Mouse (Mus musculus): Measurements from ENCODE around the gene Gabbr1. TPM values are rescaled to one million over a fixed set of nuclear protein-coding genes. Genes with fewer than 3 reads are reported as not detected.

The Gabbr1 gene
- polyA plus RNA-seq, 1 experiment from 2014 or later, result 7.0 TPM

- DNase-seq (no peak), ATAC-seq (ENCODE audit: insufficient read depth) (no peak)
- H3K27ac ChIP-seq (ENCODE audit: low read depth), result no peak within 1 kb of the TSS
- no peak within 1 kb of the TSS for H3K9ac ChIP-seq
- no peak within 1 kb of the TSS for H3K4me3 ChIP-seq (ENCODE audit: low read depth, low read length)
- TF ChIP-seq CTCF (IDR thresholded peaks at IDR 0.05; ENCODE audit: low read depth), result no peak
- no peaks in the 10 kb centered on the region for H3K4me1 ChIP-seq (ENCODE audit: insufficient read depth)
- H3K9me3 ChIP-seq (ENCODE audit: low read depth, low read length), result no peaks in the 10 kb centered on the region
- H3K4me2 ChIP-seq, result no peak within 1 kb of the TSS
- no peaks in the 10 kb centered on the region for H3K27me3 ChIP-seq (ENCODE audit: insufficient read depth, low read length)
- no peaks in the 10 kb centered on the region for H3K36me3 ChIP-seq (ENCODE audit: insufficient read depth)
Measured at GRCm38 (mm10) chr17:37088399-37088798, 42.6 kb downstream of the Gabbr1 start, which contains the start of gene Olfr90. Gene Olfr90, minus strand, starts transcription at chr17:37088499.

- H3K27ac ChIP-seq (ENCODE audit: low read depth), result no peak overlapping the region
- no peaks in the 10 kb centered on the region for H3K9me3 ChIP-seq (ENCODE audit: low read depth, low read length)
- TF ChIP-seq CTCF (IDR thresholded peaks at IDR 0.05; ENCODE audit: low read depth), result no peak
- no peaks in the 10 kb centered on the region for H3K36me3 ChIP-seq (ENCODE audit: insufficient read depth)
- no peak overlapping the region for H3K9ac ChIP-seq
- DNase-seq (no peak), ATAC-seq (ENCODE audit: insufficient read depth) (no peak)
- H3K4me3 ChIP-seq (ENCODE audit: low read depth, low read length), result no peak overlapping the region
- H3K4me2 ChIP-seq, result no peak overlapping the region
- WGBS, result 58% methylated on average over 1 of the region's 1 CpGs
- H3K4me1 ChIP-seq (ENCODE audit: insufficient read depth), result no peaks in the 10 kb centered on the region
- H3K27me3 ChIP-seq (ENCODE audit: insufficient read depth, low read length), result no peaks in the 10 kb centered on the region
Measured at GRCm38 (mm10) chr17:37092198-37092597, 46.4 kb downstream of the Gabbr1 start.

DNA sequence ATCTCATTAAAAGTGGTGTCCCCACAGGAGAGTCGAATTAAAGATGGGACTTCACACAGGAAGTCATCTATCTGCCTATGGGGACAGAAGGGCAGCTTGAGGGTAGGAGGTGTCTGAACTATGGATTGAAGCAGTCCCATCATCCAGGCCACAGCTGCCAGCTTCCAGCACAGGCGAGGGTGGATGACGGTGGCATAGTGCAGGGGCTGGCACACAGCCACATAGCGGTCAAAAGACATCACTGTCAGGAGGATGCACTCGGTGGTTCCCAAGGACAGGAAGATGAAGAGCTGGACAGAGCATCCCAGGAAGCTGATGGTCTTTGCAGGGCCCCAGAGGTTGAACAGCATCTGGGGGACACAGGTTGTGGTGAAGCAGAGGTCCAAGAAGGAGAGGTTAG, 47.5 kb downstream of the Gabbr1 start:
- Histone ChIP-seq H3K4me1 (ENCODE audit: insufficient read depth) (no peaks in the 10 kb centered on the region), H3K27ac (ENCODE audit: low read depth) (no peak overlapping the region), H3K4me3 (ENCODE audit: low read depth, low read length) (no peak overlapping the region), H3K4me2 (no peak overlapping the region), H3K27me3 (ENCODE audit: insufficient read depth, low read length) (no peaks in the 10 kb centered on the region), H3K36me3 (ENCODE audit: insufficient read depth) (no peaks in the 10 kb centered on the region), H3K9ac (no peak overlapping the region), H3K9me3 (ENCODE audit: low read depth, low read length) (no peaks in the 10 kb centered on the region)
- no peak for DNase-seq
- ATAC-seq (ENCODE audit: insufficient read depth), result no peak
- 67% methylated on average over 5 of the region's 5 CpGs for WGBS
- no peak for TF ChIP-seq CTCF (IDR thresholded peaks at IDR 0.05; ENCODE audit: low read depth)

DNA sequence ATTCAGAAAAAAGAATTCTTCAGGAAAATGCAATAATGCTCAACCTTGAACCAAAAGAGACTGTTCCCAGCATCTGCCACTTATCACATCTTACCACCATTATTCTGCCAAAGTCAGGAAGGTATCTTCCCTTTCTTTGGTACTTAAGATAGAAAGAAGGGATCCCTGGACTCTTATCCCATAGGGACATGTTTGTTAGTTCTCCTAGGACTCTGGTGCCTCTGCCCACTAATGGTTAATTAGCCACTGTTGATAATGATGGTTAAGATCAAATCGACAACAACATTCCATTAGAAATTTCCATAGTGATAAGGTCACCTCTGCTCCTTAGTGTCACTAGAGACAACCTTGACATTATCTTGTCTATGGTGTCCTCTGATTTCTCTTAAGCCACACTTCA, 52.4 kb downstream of the Gabbr1 start, which contains the start of gene Olfr91:
Gene Olfr91 (minus strand): TSS at position 101 of the 400 bp plus-strand sequence.
- no peak within 1 kb of the TSS for H3K9ac ChIP-seq
- no peak within 1 kb of the TSS for H3K27ac ChIP-seq (ENCODE audit: low read depth)
- ATAC-seq (ENCODE audit: insufficient read depth), result no peak
- no peaks in the 10 kb centered on the region for H3K4me1 ChIP-seq (ENCODE audit: insufficient read depth)
- 82% methylated on average over 1 of the region's 1 CpGs for WGBS
- no peak for TF ChIP-seq CTCF (IDR thresholded peaks at IDR 0.05; ENCODE audit: low read depth)
- H3K36me3 ChIP-seq (ENCODE audit: insufficient read depth), result no peaks in the 10 kb centered on the region
- no peak within 1 kb of the TSS for H3K4me3 ChIP-seq (ENCODE audit: low read depth, low read length)
- H3K4me2 ChIP-seq, result no peak within 1 kb of the TSS
- no peaks in the 10 kb centered on the region for H3K27me3 ChIP-seq (ENCODE audit: insufficient read depth, low read length)
- no peaks in the 10 kb centered on the region for H3K9me3 ChIP-seq (ENCODE audit: low read depth, low read length)
- no peak for DNase-seq

- H3K27ac ChIP-seq (ENCODE audit: low read depth), result no peak within 1 kb of the TSS
- no peaks in the 10 kb centered on the region for H3K36me3 ChIP-seq (ENCODE audit: insufficient read depth)
- no peak within 1 kb of the TSS for H3K9ac ChIP-seq
- no peaks in the 10 kb centered on the region for H3K9me3 ChIP-seq (ENCODE audit: low read depth, low read length)
- H3K27me3 ChIP-seq (ENCODE audit: insufficient read depth, low read length), result no peaks in the 10 kb centered on the region
- no peak for ATAC-seq (ENCODE audit: insufficient read depth)
- no peaks in the 10 kb centered on the region for H3K4me1 ChIP-seq (ENCODE audit: insufficient read depth)
- 80% methylated on average over 2 of the region's 2 CpGs for WGBS
- H3K4me2 ChIP-seq, result no peak within 1 kb of the TSS
- TF ChIP-seq CTCF (IDR thresholded peaks at IDR 0.05; ENCODE audit: low read depth), result no peak
- no peak for DNase-seq
- H3K4me3 ChIP-seq (ENCODE audit: low read depth, low read length), result no peak within 1 kb of the TSS
Measured at GRCm38 (mm10) chr17:37119988-37120387, 74.2 kb downstream of the Gabbr1 start, which contains the start of gene Olfr92. Gene Olfr92, minus strand, starts transcription at chr17:37120088.

Other genes with a start within 250 kb of the Gabbr1 start
- not detected in 2 replicates for gene H2-M10.6, start 233.8 kb upstream of the Gabbr1 start, polyA plus RNA-seq (2014; fragmentation: Nextera tagmentation; extraction: Ambion mirVana)
- gene Trim26, start 208.8 kb upstream of the Gabbr1 start, polyA plus RNA-seq (2014; fragmentation: Nextera tagmentation; extraction: Ambion mirVana), result 33.1 and 35.0 TPM in 2 replicates
- 0.11 and 0.16 TPM in 2 replicates for gene Trim15, start 178.8 kb upstream of the Gabbr1 start, polyA plus RNA-seq (2014; fragmentation: Nextera tagmentation; extraction: Ambion mirVana)
- 2.6 and 3.4 TPM in 2 replicates for gene Trim10, start 176.4 kb upstream of the Gabbr1 start, polyA plus RNA-seq (2014; fragmentation: Nextera tagmentation; extraction: Ambion mirVana)
- gene Trim40, start 155.8 kb upstream of the Gabbr1 start, polyA plus RNA-seq (2014; fragmentation: Nextera tagmentation; extraction: Ambion mirVana), result not detected in 2 replicates
- 0.11 and 0.16 TPM in 2 replicates for gene Trim31, start 147.8 kb upstream of the Gabbr1 start, polyA plus RNA-seq (2014; fragmentation: Nextera tagmentation; extraction: Ambion mirVana)
- gene Rnf39, start 103.0 kb upstream of the Gabbr1 start, polyA plus RNA-seq (2014; fragmentation: Nextera tagmentation; extraction: Ambion mirVana), result 0.35 and 0.53 TPM in 2 replicates
- 116 and 123 TPM in 2 replicates for gene Ppp1r11, start 94.2 kb upstream of the Gabbr1 start, polyA plus RNA-seq (2014; fragmentation: Nextera tagmentation; extraction: Ambion mirVana)
- 102 and 109 TPM in 2 replicates for gene Znrd1, start 87.4 kb upstream of the Gabbr1 start, polyA plus RNA-seq (2014; fragmentation: Nextera tagmentation; extraction: Ambion mirVana)
- gene Znrd1as, start 87.4 kb upstream of the Gabbr1 start, polyA plus RNA-seq (2014; fragmentation: Nextera tagmentation; extraction: Ambion mirVana), result 5.1 and 6.9 TPM in 2 replicates
- not detected in 2 replicates for gene 2410137M14Rik, start 64.7 kb upstream of the Gabbr1 start, polyA plus RNA-seq (2014; fragmentation: Nextera tagmentation; extraction: Ambion mirVana)
- 0.17 and 0.22 TPM in 2 replicates for gene H2-M5, start 56.4 kb upstream of the Gabbr1 start, polyA plus RNA-seq (2014; fragmentation: Nextera tagmentation; extraction: Ambion mirVana)
- 77.5 and 80.7 TPM in 2 replicates for gene Zfp57, start 44.8 kb upstream of the Gabbr1 start, polyA plus RNA-seq (2014; fragmentation: Nextera tagmentation; extraction: Ambion mirVana)
- gene Mog, start 22.6 kb upstream of the Gabbr1 start, polyA plus RNA-seq (2014; fragmentation: Nextera tagmentation; extraction: Ambion mirVana), result 0.11 and 0.13 TPM in 2 replicates
- gene Olfr90, start 42.5 kb downstream of the Gabbr1 start, polyA plus RNA-seq (2014; fragmentation: Nextera tagmentation; extraction: Ambion mirVana), result 0.34 TPM in 1 of 2 replicates, not detected in the other
- 0.07 TPM in 1 of 2 replicates, not detected in the other for gene Olfr91, start 52.3 kb downstream of the Gabbr1 start, polyA plus RNA-seq (2014; fragmentation: Nextera tagmentation; extraction: Ambion mirVana)
- not detected in 2 replicates for gene Olfr92, start 74.1 kb downstream of the Gabbr1 start, polyA plus RNA-seq (2014; fragmentation: Nextera tagmentation; extraction: Ambion mirVana)
- gene Olfr93, start 115.5 kb downstream of the Gabbr1 start, polyA plus RNA-seq (2014; fragmentation: Nextera tagmentation; extraction: Ambion mirVana), result not detected in 2 replicates
- not detected in 2 replicates for gene Ubd, start 147.9 kb downstream of the Gabbr1 start, polyA plus RNA-seq (2014; fragmentation: Nextera tagmentation; extraction: Ambion mirVana)
- gene Olfr94, start 155.0 kb downstream of the Gabbr1 start, polyA plus RNA-seq (2014; fragmentation: Nextera tagmentation; extraction: Ambion mirVana), result not detected in 2 replicates
- gene Olfr95, start 167.2 kb downstream of the Gabbr1 start, polyA plus RNA-seq (2014; fragmentation: Nextera tagmentation; extraction: Ambion mirVana), result not detected in 2 replicates
- not detected in 2 replicates for gene Olfr96, start 174.2 kb downstream of the Gabbr1 start, polyA plus RNA-seq (2014; fragmentation: Nextera tagmentation; extraction: Ambion mirVana)
- not detected in 2 replicates for gene Olfr97, start 191.4 kb downstream of the Gabbr1 start, polyA plus RNA-seq (2014; fragmentation: Nextera tagmentation; extraction: Ambion mirVana)
- gene Olfr98, start 217.8 kb downstream of the Gabbr1 start, polyA plus RNA-seq (2014; fragmentation: Nextera tagmentation; extraction: Ambion mirVana), result not detected in 2 replicates
- 1.0 and 1.2 TPM in 2 replicates for gene H2-M3, start 224.3 kb downstream of the Gabbr1 start, polyA plus RNA-seq (2014; fragmentation: Nextera tagmentation; extraction: Ambion mirVana)
- not detected in 2 replicates for gene Olfr99, start 237.5 kb downstream of the Gabbr1 start, polyA plus RNA-seq (2014; fragmentation: Nextera tagmentation; extraction: Ambion mirVana)

Data from lung, embryonic 14.5 days (tissue).